Mouse (Mus musculus): ENCODE data around the gene Sertad2. TPM values are rescaled to one million over a fixed set of nuclear protein-coding genes. Genes with fewer than 3 reads are reported as not detected.

Gene Sertad2
- 10 to 100 TPM; 30.4 to 34.0 TPM for total RNA-seq (2023)

GRCm38 (mm10) chr11:20542739-20543452 lies at the start of gene Sertad2:
Sertad2 (plus strand) TSS chr11:20543253.

Other genes with a start within 250 kb of the Sertad2 start
- gene Slc1a4, start 210.5 kb upstream of the Sertad2 start, total RNA-seq (2023), result under 1 TPM; 0.61 to 0.83 TPM
- gene Aftph, start 198.3 kb downstream of the Sertad2 start, total RNA-seq (2023), result 100 to 1,000 TPM; 106 to 111 TPM

Measured in B cell, adult 67 days (primary cell).